Mouse (Mus musculus): ENCODE data around the gene Kcne4.

- TF ChIP-seq CTCF (conservative IDR thresholded peaks at IDR 0.05; ENCODE audit: low read length) (no peak), NANOG (IDR thresholded peaks at IDR 0.05; ENCODE audit: borderline replicate concordance, low read length) (no peak)
Observed at GRCm38 (mm10) chr1:78852408-78853093, 36.0 kb downstream of the Kcne4 start.

Data from E14TG2a.4 (cell line).